Mouse (Mus musculus): ENCODE measurements around the gene Nrbf2. TPM values are rescaled to one million over a fixed set of nuclear protein-coding genes. Genes with fewer than 3 reads are reported as not detected.

Gene Nrbf2
- polyA plus RNA-seq (2012; ENCODE audit: insufficient read depth, insufficient read length, missing spikeins), result 30.0 and 35.0 TPM in 2 replicates

- H3K4me3 ChIP-seq (ENCODE audit: insufficient read depth, low read length), result peak within 1 kb of the TSS; percentile 98
- peaks cover 50% of the 10 kb centered on the region for H3K4me1 ChIP-seq (ENCODE audit: control insufficient read depth, insufficient read depth, low read length)
- TF ChIP-seq POLR2A (IDR thresholded peaks at IDR 0.05; ENCODE audit: borderline replicate concordance, low read depth, low read length) (no peak), CTCF (IDR thresholded peaks at IDR 0.05; ENCODE audit: low read depth, low read length) (no peak)
- H3K27ac ChIP-seq (ENCODE audit: insufficient read depth, low read depth, low read length), result peak within 1 kb of the TSS; percentile 80
Observed at GRCm38 (mm10) chr10:67285176-67285814, at the start of gene Nrbf2. TSS of gene Nrbf2 (minus strand) at chr10:67285305.

- TF ChIP-seq CTCF (IDR thresholded peaks at IDR 0.05; ENCODE audit: low read depth, low read length) (no peak), POLR2A (IDR thresholded peaks at IDR 0.05; ENCODE audit: borderline replicate concordance, low read depth, low read length) (no peak)
- no peak overlapping the region for H3K27ac ChIP-seq (ENCODE audit: insufficient read depth, low read depth, low read length)
- peaks cover 5% of the 10 kb centered on the region for H3K4me1 ChIP-seq (ENCODE audit: control insufficient read depth, insufficient read depth, low read length)
- no peak overlapping the region for H3K4me3 ChIP-seq (ENCODE audit: insufficient read depth, low read length)
Observed at GRCm38 (mm10) chr10:67330580-67330979, 45.5 kb upstream of the Nrbf2 start.

GRCm38 (mm10) chr10:67329661-67330060 is 44.6 kb upstream of the Nrbf2 start:
- no peak for TF ChIP-seq CTCF (IDR thresholded peaks at IDR 0.05; ENCODE audit: low read depth, low read length)
- no peak for TF ChIP-seq POLR2A (IDR thresholded peaks at IDR 0.05; ENCODE audit: borderline replicate concordance, low read depth, low read length)
- Histone ChIP-seq H3K4me3 (ENCODE audit: insufficient read depth, low read length) (no peak overlapping the region), H3K27ac (ENCODE audit: insufficient read depth, low read depth, low read length) (no peak overlapping the region), H3K4me1 (ENCODE audit: control insufficient read depth, insufficient read depth, low read length) (peaks cover 5% of the 10 kb centered on the region)

GRCm38 (mm10) chr10:67328208-67328607 is 43.1 kb upstream of the Nrbf2 start:
- no peak for TF ChIP-seq POLR2A (IDR thresholded peaks at IDR 0.05; ENCODE audit: borderline replicate concordance, low read depth, low read length)
- no peak for TF ChIP-seq CTCF (IDR thresholded peaks at IDR 0.05; ENCODE audit: low read depth, low read length)
- H3K4me3 ChIP-seq (ENCODE audit: insufficient read depth, low read length), result no peak overlapping the region
- H3K4me1 ChIP-seq (ENCODE audit: control insufficient read depth, insufficient read depth, low read length), result peaks cover 5% of the 10 kb centered on the region
- no peak overlapping the region for H3K27ac ChIP-seq (ENCODE audit: insufficient read depth, low read depth, low read length)

- TF ChIP-seq CTCF (IDR thresholded peaks at IDR 0.05; ENCODE audit: low read depth, low read length) (no peak), POLR2A (IDR thresholded peaks at IDR 0.05; ENCODE audit: borderline replicate concordance, low read depth, low read length) (no peak)
- no peak overlapping the region for H3K27ac ChIP-seq (ENCODE audit: insufficient read depth, low read depth, low read length)
Observed at GRCm38 (mm10) chr10:67324036-67324435, 38.9 kb upstream of the Nrbf2 start.

GRCm38 (mm10) chr10:67321396-67321795 is 36.3 kb upstream of the Nrbf2 start:
- no peaks in the 10 kb centered on the region for H3K4me1 ChIP-seq (ENCODE audit: control insufficient read depth, insufficient read depth, low read length)
- H3K27ac ChIP-seq (ENCODE audit: insufficient read depth, low read depth, low read length), result no peak overlapping the region
- H3K4me3 ChIP-seq (ENCODE audit: insufficient read depth, low read length), result no peak overlapping the region
- TF ChIP-seq CTCF (IDR thresholded peaks at IDR 0.05; ENCODE audit: low read depth, low read length) (no peak), POLR2A (IDR thresholded peaks at IDR 0.05; ENCODE audit: borderline replicate concordance, low read depth, low read length) (no peak)

More at GRCm38 (mm10) chr10:67324036-67324435, 38.9 kb upstream of the Nrbf2 start:
- Histone ChIP-seq H3K4me3 (ENCODE audit: insufficient read depth, low read length) (no peak overlapping the region), H3K4me1 (ENCODE audit: control insufficient read depth, insufficient read depth, low read length) (no peaks in the 10 kb centered on the region)

- no peak overlapping the region for H3K4me3 ChIP-seq (ENCODE audit: insufficient read depth, low read length)
- H3K4me1 ChIP-seq (ENCODE audit: control insufficient read depth, insufficient read depth, low read length), result peaks cover 1% of the 10 kb centered on the region; the same call in 1 of the 2 replicates
- no peak for TF ChIP-seq POLR2A (IDR thresholded peaks at IDR 0.05; ENCODE audit: borderline replicate concordance, low read depth, low read length)
- TF ChIP-seq CTCF (IDR thresholded peaks at IDR 0.05; ENCODE audit: low read depth, low read length), result no peak
- no peak overlapping the region for H3K27ac ChIP-seq (ENCODE audit: insufficient read depth, low read depth, low read length)
Observed at GRCm38 (mm10) chr10:67320207-67320859, 35.2 kb upstream of the Nrbf2 start.

GRCm38 (mm10) chr10:67319016-67319725 is 34.1 kb upstream of the Nrbf2 start:
- Histone ChIP-seq H3K4me3 (ENCODE audit: insufficient read depth, low read length) (no peak overlapping the region), H3K4me1 (ENCODE audit: control insufficient read depth, insufficient read depth, low read length) (peaks cover 3% of the 10 kb centered on the region; the same call in 1 of the 2 replicates), H3K27ac (ENCODE audit: insufficient read depth, low read depth, low read length) (no peak overlapping the region)
- TF ChIP-seq CTCF (IDR thresholded peaks at IDR 0.05; ENCODE audit: low read depth, low read length), result no peak
- no peak for TF ChIP-seq POLR2A (IDR thresholded peaks at IDR 0.05; ENCODE audit: borderline replicate concordance, low read depth, low read length)

GRCm38 (mm10) chr10:67317931-67318460 is 32.9 kb upstream of the Nrbf2 start:
- no peak overlapping the region for H3K27ac ChIP-seq (ENCODE audit: insufficient read depth, low read depth, low read length)
- TF ChIP-seq POLR2A (IDR thresholded peaks at IDR 0.05; ENCODE audit: borderline replicate concordance, low read depth, low read length) (no peak), CTCF (IDR thresholded peaks at IDR 0.05; ENCODE audit: low read depth, low read length) (no peak)
- peaks cover 3% of the 10 kb centered on the region; the same call in 1 of the 2 replicates for H3K4me1 ChIP-seq (ENCODE audit: control insufficient read depth, insufficient read depth, low read length)
- H3K4me3 ChIP-seq (ENCODE audit: insufficient read depth, low read length), result peak overlapping the region; percentile 32; the same call in 1 of the 2 replicates

All from bone marrow macrophage, adult 2 months (primary cell).